Mouse (Mus musculus) liver, embryonic 13.5 days (tissue): ENCODE data around the gene Rapgef5. TPM values are rescaled to one million over a fixed set of nuclear protein-coding genes. Genes with fewer than 3 reads are reported as not detected.
A peak's percentile ranks its signal among the peaks of the same experiment; 100 is the strongest.

Source experiments
- ATAC-seq: fragments of 200-750 bp; cut with Nextera tagmentation; 2 replicates; pipeline ENCODE4 v1.8.0; 2017; ENCODE audit warnings: low read depth, mild to moderate bottlenecking, moderate number of reproducible peaks, moderate library complexity
- DNase-seq: peaks from one replicate; pipeline ENCODE4 v3.0.0; 2022
- H3K27ac ChIP-seq: fragments of 300-500 bp; sonication (generic); 2 replicates; pipeline ENCODE4 v1.5.1; 2015; ENCODE audit warnings: moderate library complexity, mild to moderate bottlenecking, inconsistent platforms
- H3K27me3 ChIP-seq: fragments of 300-500 bp; sonication (generic); 2 replicates; pipeline ENCODE4 v1.6.1; 2015; ENCODE audit warnings: mild to moderate bottlenecking, inconsistent platforms
- H3K36me3 ChIP-seq: fragments of 300-500 bp; sonication (generic); 2 replicates; pipeline ENCODE4 v1.6.1; 2015; ENCODE audit warnings: mild to moderate bottlenecking, inconsistent platforms
- H3K4me1 ChIP-seq: fragments of 300-500 bp; sonication (generic); replicated peaks from 2 replicates; pipeline ENCODE4 v1.6.1; 2015; ENCODE audit warnings: inconsistent platforms
- H3K4me2 ChIP-seq: fragments of 300-500 bp; sonication (generic); 2 replicates; pipeline ENCODE4 v1.6.1; 2015; ENCODE audit warnings: inconsistent platforms, mild to moderate bottlenecking, moderate library complexity
- H3K4me3 ChIP-seq: fragments of 300-500 bp; sonication (generic); replicated peaks from 2 replicates; pipeline ENCODE4 v1.5.1; 2015; ENCODE audit warnings: mild to moderate bottlenecking, inconsistent platforms
- H3K9ac ChIP-seq: fragments of 300-500 bp; sonication (generic); 2 replicates; pipeline ENCODE4 v1.6.1; 2015; ENCODE audit warnings: mild to moderate bottlenecking, inconsistent platforms
- H3K9me3 ChIP-seq: fragments of 300-500 bp; sonication (generic); replicated peaks from 2 replicates; pipeline ENCODE4 v1.6.1; 2016; ENCODE audit warnings: inconsistent platforms
- WGBS: fragments of 180-500 bp; shearing (Covaris S2); methylation state at CpG from one replicate; pipeline ENCODE4 v1.1.7; 2015; ENCODE audit not compliant: insufficient replicate concordance; 5-methylcytosine and 5-hydroxymethylcytosine counted together
- polyA plus RNA-seq: library from polyadenylated mRNA; unstranded; fragments of >200 nt; fragmentation: Nextera tagmentation; extraction: Ambion mirVana; gene quantifications from 2 replicates; pipeline ENCODE4 v1.2.1, GENCODE M21; 2015

Rapgef5 gene
- polyA plus RNA-seq, 1 experiment from 2014 or later: 1.3 TPM

DNA sequence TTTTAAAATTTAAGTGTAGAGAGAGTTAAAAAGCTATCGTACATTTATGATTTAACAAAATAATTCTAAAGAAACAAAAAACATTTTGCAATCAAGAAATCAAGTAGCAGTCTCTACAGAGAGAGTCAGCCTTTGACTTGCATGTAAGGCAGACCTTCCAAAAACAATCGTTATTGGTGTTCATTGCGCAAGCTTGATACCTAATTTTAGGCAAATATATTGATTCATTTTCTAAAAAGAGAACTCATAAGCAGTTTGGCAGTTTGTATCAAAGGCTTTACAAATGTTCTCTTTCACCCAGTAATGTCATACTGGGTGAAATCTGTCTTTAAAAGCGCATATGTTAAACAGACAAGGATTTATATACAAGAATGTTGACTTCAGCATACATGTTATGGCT lies 208.7 kb downstream of the Rapgef5 start:
- H3K36me3 ChIP-seq: no peaks in the 10 kb centered on the region
- no peak overlapping the region for H3K27ac ChIP-seq
- H3K27me3 ChIP-seq: no peaks in the 10 kb centered on the region
- peaks cover 6% of the 10 kb centered on the region; the same call in 1 of the 2 replicates for H3K4me1 ChIP-seq
- no peak overlapping the region for H3K4me2 ChIP-seq
- no peak overlapping the region for H3K9ac ChIP-seq
- 78% methylated on average over 4 of the region's 4 CpGs for WGBS
- no peak for ATAC-seq
- no peaks in the 10 kb centered on the region for H3K9me3 ChIP-seq
- H3K4me3 ChIP-seq: no peak overlapping the region
- DNase-seq: no peak

DNA sequence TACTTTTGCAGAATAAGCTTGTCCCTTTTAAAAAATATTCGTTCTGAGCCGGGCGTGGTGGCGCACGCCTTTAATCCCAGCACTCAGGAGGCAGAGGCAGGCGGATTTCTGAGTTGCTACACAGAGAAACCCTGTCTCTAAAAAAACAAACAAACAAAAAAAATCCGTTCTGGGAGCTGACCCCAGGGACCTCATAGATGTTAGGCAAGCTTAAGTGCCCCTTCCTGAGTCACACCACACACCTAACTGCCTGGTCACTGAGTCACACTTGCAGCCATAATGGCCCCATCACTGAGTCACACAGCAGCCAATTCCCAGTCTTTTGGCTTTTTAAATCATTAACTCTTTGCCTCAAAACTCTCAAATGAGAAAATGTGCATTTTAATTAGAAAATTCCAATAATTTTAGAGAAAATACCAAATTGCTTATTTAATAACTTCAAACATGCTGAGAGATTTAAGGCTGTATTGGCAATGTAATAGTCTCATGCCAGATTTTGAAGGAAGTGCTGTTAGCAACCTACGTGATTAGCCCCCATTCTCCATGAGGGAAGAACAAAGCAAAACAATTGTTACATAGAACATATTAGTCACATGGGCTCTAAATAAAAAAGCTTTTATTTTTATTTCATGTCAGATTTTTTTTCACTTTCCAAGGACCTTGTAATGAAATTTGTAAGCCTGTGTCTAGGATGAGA lies 211.3 kb downstream of the Rapgef5 start:
- Histone ChIP-seq H3K9me3 (no peaks in the 10 kb centered on the region), H3K4me2 (no peak overlapping the region), H3K4me3 (no peak overlapping the region), H3K36me3 (no peaks in the 10 kb centered on the region), H3K4me1 (no peaks in the 10 kb centered on the region), H3K27me3 (no peaks in the 10 kb centered on the region), H3K9ac (no peak overlapping the region), H3K27ac (no peak overlapping the region)
- no peak for ATAC-seq
- DNase-seq: no peak
- WGBS: 74% methylated on average over 8 of the region's 8 CpGs

DNA sequence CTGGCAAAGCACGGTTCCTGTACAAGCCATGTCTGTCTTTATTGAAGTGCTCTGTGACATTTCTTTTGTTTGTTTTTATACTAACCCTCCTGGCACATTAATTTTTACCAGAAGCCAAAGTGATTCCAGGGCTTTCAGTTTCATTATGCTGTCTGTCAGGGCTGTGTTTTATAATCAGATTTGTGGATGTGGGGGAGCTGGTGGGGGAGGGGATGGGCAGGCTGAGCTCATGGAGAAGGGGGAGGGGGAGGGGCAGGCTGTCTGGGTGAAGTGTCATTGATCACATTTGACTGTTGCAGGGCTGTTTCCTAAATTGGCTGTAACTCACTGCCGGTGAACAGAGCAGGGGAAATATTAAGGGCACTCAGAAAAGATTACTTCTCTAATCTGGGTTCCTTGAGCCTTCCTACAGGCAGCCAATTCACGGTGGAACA lies 211.9 kb downstream of the Rapgef5 start:
- Histone ChIP-seq H3K4me2 (no peak overlapping the region), H3K36me3 (no peaks in the 10 kb centered on the region), H3K27ac (no peak overlapping the region), H3K4me3 (no peak overlapping the region), H3K27me3 (no peaks in the 10 kb centered on the region), H3K4me1 (no peaks in the 10 kb centered on the region), H3K9ac (no peak overlapping the region), H3K9me3 (no peaks in the 10 kb centered on the region)
- DNase-seq (no peak), ATAC-seq (no peak)
- 36% methylated on average over 3 of the region's 3 CpGs for WGBS

DNA sequence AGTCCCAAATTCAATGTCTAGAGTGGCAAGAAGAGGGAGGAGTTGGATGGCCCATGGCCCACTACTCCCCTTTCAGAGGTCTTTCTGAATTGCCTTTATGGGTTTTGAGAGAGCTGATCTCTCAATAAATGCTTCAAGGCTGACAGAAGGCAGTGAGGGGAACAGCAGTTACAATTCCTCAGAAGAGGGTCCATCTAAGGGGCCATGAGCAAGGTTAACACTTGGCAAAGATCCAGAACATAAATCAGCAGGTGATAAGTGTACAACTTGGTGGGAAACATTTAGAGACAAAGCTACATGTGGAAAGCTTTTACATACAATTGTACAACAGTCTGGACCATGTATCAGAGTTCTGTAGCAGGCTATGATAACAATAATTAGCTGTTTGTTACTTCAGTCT lies 217.3 kb downstream of the Rapgef5 start:
- no peaks in the 10 kb centered on the region for H3K4me1 ChIP-seq
- no peak overlapping the region for H3K27ac ChIP-seq
- ATAC-seq (no peak), DNase-seq (no peak)
- H3K4me2 ChIP-seq: no peak overlapping the region
- no peaks in the 10 kb centered on the region for H3K27me3 ChIP-seq
- no peak overlapping the region for H3K4me3 ChIP-seq
- H3K36me3 ChIP-seq: no peaks in the 10 kb centered on the region
- H3K9me3 ChIP-seq: no peaks in the 10 kb centered on the region
- no peak overlapping the region for H3K9ac ChIP-seq

DNA sequence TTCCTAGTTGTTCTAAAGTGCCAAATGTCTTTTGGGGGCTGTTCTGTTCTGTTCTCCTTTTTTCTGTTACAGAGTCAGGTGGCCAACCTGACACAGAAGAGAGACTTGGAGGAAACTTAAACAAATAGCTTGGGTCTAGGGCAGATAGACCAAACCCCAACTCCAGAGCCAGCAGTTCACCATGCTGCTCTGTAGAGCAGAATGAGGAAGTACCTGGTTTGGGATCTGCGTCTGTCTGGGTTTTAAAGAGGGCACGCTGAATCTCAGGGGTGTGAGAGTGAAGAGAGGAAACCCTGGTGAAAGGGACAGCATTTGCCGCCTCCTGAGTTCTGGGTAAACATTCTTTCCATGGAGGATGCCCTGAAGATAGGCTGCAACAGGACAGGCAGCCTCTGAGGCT lies 219.9 kb downstream of the Rapgef5 start:
- 26% methylated on average over 3 of the region's 3 CpGs for WGBS

DNA sequence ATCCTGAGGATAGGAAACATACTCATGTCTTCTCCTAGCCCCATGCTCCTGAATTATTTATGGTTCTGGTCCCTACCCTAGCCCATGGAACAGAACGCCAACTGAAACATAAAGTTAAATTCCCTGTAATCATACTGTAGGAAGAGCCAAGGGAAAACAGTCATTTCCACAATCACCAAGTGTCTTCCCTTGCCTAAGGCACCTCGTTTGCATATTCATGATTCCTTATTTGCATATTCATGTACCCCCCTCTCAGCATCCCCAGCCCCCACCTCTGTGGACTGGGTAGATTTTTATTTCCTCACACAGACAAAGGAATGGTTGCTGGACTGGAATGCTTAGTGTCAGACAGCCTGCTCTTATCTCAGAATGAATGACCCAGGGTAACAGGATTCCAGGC lies 220.6 kb downstream of the Rapgef5 start:
- Histone ChIP-seq H3K36me3 (no peaks in the 10 kb centered on the region), H3K27me3 (no peaks in the 10 kb centered on the region), H3K4me2 (no peak overlapping the region), H3K9ac (no peak overlapping the region), H3K4me1 (no peaks in the 10 kb centered on the region), H3K9me3 (no peaks in the 10 kb centered on the region), H3K27ac (no peak overlapping the region), H3K4me3 (no peak overlapping the region)
- 48% methylated on average over 2 of the region's 2 CpGs for WGBS
- ATAC-seq: no peak
- no peak for DNase-seq

More for the DNA sequence above, 219.9 kb downstream of the Rapgef5 start:
- H3K4me3 ChIP-seq: no peak overlapping the region
- no peak for DNase-seq
- H3K4me2 ChIP-seq: no peak overlapping the region
- no peaks in the 10 kb centered on the region for H3K4me1 ChIP-seq
- H3K27ac ChIP-seq: no peak overlapping the region
- H3K36me3 ChIP-seq: no peaks in the 10 kb centered on the region
- ATAC-seq: no peak
- no peak overlapping the region for H3K9ac ChIP-seq
- no peaks in the 10 kb centered on the region for H3K9me3 ChIP-seq
- no peaks in the 10 kb centered on the region for H3K27me3 ChIP-seq

DNA sequence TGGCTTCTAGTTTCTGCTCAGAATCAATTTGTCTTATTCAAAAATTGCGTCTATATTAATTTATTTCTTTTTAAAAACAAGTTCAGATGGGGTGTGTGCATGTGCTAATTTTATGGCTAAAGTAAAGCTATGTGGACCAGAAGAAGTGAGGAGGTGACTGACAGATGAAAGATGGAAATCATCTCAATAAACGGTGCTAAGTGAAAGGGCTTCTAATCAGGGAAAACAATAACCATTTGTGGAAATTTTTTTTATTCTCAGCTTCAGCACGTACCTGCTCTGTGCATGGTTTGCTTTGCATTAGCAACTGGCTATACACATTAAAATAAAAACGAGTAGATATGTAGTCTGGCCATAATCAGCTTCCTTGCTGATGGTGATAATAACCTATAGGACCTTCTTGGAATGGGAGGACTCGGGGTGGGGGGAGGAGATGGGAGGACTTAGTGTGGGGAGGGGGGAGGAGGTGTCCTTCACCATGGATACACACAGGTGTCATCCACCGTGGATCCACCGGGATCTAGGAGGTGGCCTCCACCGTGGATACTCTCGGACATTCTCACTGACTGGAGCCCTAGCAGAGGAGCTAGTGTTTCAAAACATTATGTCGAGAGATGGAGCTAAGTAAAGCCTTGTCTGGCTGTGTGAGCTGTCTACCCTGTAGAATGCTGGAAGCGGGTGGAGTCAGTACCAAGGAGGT lies 221.2 kb downstream of the Rapgef5 start:
- DNase-seq: no peak
- Histone ChIP-seq H3K9me3 (no peaks in the 10 kb centered on the region), H3K4me3 (no peak overlapping the region), H3K4me1 (no peaks in the 10 kb centered on the region), H3K27ac (no peak overlapping the region), H3K36me3 (no peaks in the 10 kb centered on the region), H3K27me3 (no peaks in the 10 kb centered on the region), H3K9ac (no peak overlapping the region), H3K4me2 (no peak overlapping the region)
- 60% methylated on average over 11 of the region's 11 CpGs for WGBS
- no peak for ATAC-seq

DNA sequence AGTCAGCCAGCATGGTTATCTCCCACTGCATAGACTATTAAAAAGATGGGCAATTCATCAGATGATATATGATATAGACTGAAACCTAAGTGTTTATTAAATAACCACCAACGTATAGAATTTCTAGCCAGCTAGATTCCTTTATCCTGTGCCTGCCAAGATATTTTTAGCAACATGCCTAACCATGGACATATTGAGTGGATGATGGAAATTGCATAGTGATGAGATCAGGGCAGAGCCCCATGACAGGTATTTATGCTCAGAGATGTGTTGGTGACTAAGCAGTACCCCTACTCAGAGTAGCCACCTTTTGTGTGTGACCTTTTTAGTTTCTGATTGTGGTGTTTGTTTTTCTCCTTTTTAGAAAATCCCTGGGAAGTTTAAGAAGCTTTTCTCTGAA lies 226.2 kb downstream of the Rapgef5 start:
- Histone ChIP-seq H3K27me3 (no peaks in the 10 kb centered on the region), H3K4me2 (no peak overlapping the region), H3K4me3 (no peak overlapping the region), H3K4me1 (peaks cover 7% of the 10 kb centered on the region; the same call in 1 of the 2 replicates), H3K27ac (no peak overlapping the region), H3K36me3 (no peaks in the 10 kb centered on the region), H3K9ac (no peak overlapping the region), H3K9me3 (no peaks in the 10 kb centered on the region)
- DNase-seq (no peak), ATAC-seq (no peak)
- WGBS: 66% methylated on average over 1 of the region's 1 CpGs

DNA sequence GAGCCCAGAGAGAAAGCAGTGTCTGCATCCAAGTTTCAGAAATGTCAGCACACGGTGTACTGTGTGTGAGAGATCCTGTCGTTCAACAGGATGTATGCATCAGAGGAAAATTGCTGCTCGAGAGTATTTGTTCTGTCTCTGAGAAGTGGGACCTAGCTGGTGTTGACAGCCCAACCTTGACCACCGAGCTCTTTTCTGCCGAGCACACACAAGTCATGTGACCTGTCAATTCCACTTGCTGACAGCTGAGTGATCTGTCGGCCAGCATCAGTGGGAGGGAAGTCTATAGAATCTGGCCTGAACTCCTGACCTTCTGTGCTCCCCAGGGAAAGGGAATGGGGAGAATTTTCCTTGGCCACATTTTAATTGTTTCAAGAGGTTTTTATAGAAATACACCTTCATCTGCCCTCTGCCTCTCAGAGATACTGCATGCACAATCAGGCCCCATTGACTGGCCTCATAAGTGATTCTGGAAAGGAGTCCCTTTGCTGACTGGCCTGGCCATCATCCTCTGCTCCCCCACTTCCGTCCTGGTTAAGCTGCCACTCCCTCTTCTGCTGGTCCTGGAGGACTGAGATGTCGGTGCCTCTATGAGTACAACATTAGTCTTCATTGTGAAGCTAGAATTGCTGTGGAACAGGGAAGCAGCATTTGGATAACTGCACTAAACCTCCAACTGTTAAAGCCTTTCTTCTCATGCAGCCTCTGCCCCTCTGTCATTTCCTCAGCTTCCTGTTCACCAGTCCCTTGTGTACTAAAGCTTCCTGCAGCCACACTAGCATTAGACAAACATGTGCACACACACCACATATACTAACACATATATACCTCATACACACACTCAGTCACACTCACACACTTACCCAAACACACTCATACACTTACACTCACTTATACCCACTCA lies 228.6 kb downstream of the Rapgef5 start:
- no peaks in the 10 kb centered on the region for H3K36me3 ChIP-seq
- H3K4me3 ChIP-seq: no peak overlapping the region
- no peak overlapping the region for H3K4me2 ChIP-seq
- no peaks in the 10 kb centered on the region for H3K9me3 ChIP-seq
- H3K9ac ChIP-seq: no peak overlapping the region
- H3K4me1 ChIP-seq: peaks cover 7% of the 10 kb centered on the region; the same call in 1 of the 2 replicates
- H3K27me3 ChIP-seq: no peaks in the 10 kb centered on the region
- ATAC-seq (peak; percentile 65), DNase-seq (no peak)
- H3K27ac ChIP-seq: no peak overlapping the region
- 29% methylated on average over 8 of the region's 8 CpGs for WGBS

DNA sequence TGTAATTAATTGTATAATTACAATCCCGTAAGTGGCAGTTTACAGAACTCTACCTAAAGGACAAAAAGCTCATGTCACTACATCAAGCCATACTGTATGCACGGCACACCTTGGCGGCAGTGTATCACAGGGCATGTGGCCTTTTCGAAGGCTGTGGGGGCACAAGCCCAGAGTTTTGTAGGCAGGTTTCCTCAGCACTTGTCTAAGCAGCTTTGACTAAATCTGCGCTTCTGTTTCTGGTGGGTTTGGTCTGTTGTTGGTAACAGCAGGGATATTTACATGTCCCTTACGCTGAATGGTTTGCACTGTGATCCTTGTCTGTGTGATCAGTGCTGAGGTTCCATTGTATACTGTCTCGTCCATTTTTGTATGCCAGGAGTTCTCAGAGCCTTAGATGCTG lies 230.3 kb downstream of the Rapgef5 start:
- no peak overlapping the region for H3K27ac ChIP-seq
- H3K4me2 ChIP-seq: no peak overlapping the region
- no peak overlapping the region for H3K9ac ChIP-seq
- no peaks in the 10 kb centered on the region for H3K36me3 ChIP-seq
- no peaks in the 10 kb centered on the region for H3K27me3 ChIP-seq
- H3K9me3 ChIP-seq: no peaks in the 10 kb centered on the region
- ATAC-seq (no peak), DNase-seq (no peak)
- no peak overlapping the region for H3K4me3 ChIP-seq
- peaks cover 7% of the 10 kb centered on the region; the same call in 1 of the 2 replicates for H3K4me1 ChIP-seq
- WGBS: 81% methylated on average over 7 of the region's 7 CpGs

DNA sequence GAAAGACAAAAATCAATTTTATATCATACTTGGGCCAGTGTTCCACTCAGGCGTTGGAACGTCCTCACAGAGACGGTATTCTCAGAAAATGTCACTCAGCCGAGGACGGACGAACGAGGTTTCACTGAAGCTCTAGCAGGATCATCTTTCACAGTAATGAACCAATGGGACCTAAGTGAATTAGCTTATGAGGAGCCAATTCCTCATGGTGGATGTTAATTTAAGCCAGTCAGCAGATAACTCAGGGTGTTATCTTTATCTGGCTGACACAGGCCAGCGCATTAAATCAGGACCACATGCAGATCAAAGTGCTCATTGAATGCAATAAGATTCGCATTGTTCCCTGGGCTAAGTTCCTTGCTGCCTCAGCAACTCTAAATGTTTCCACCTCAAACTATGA lies 234.8 kb downstream of the Rapgef5 start:
- Histone ChIP-seq H3K4me2 (no peak overlapping the region), H3K4me3 (no peak overlapping the region), H3K27me3 (no peaks in the 10 kb centered on the region), H3K9me3 (no peaks in the 10 kb centered on the region), H3K27ac (no peak overlapping the region), H3K36me3 (no peaks in the 10 kb centered on the region), H3K9ac (no peak overlapping the region), H3K4me1 (no peaks in the 10 kb centered on the region)
- ATAC-seq: no peak
- WGBS: 73% methylated on average over 9 of the region's 9 CpGs
- no peak for DNase-seq
